Mouse (Mus musculus) embryonic facial prominence, embryonic 14.5 days (tissue): ENCODE measurements around the gene Hexim1. TPM values are rescaled to one million over a fixed set of nuclear protein-coding genes. Genes with fewer than 3 reads are reported as not detected.

Experiments
- ATAC-seq: fragments of 200-750 bp; cut with Nextera tagmentation; 2 replicates; pipeline ENCODE4 v1.8.0; 2017; ENCODE audit warnings: low read depth, moderate number of reproducible peaks, moderate TSS enrichment
- DNase-seq: peaks from one replicate; pipeline ENCODE4 v3.0.0-alpha.2; 2015; ENCODE audit warnings: low spot score
- H3K27ac ChIP-seq: fragments of 300-500 bp; sonication (generic); replicated peaks from 2 replicates; pipeline ENCODE4 v1.5.1; 2014; ENCODE audit warnings: low read depth, mild to moderate bottlenecking, low read length, moderate library complexity
- H3K27me3 ChIP-seq: fragments of 300-500 bp; sonication (generic); replicated peaks from 2 replicates; pipeline ENCODE4 v1.6.1; 2014; ENCODE audit warnings: low read length; ENCODE audit not compliant: control insufficient read depth, insufficient read depth
- H3K36me3 ChIP-seq: fragments of 300-500 bp; sonication (generic); 2 replicates; pipeline ENCODE4 v1.6.1; 2014; ENCODE audit warnings: low read length, mixed read lengths; ENCODE audit not compliant: control insufficient read depth, insufficient read depth
- H3K4me1 ChIP-seq: fragments of 300-500 bp; sonication (generic); 2 replicates; pipeline ENCODE4 v1.6.1; 2014; ENCODE audit warnings: antibody characterized with exemption, low read length; ENCODE audit not compliant: control insufficient read depth, insufficient read depth
- H3K4me2 ChIP-seq: fragments of 300-500 bp; sonication (generic); 2 replicates; pipeline ENCODE4 v1.6.1; 2014; ENCODE audit warnings: low read depth, mild to moderate bottlenecking, low read length, moderate library complexity, mixed read lengths
- H3K4me3 ChIP-seq: fragments of 300-500 bp; sonication (generic); 2 replicates; pipeline ENCODE4 v1.5.1; 2014; ENCODE audit warnings: low read depth, mild to moderate bottlenecking, low read length
- H3K9ac ChIP-seq: fragments of 300-500 bp; sonication (generic); 2 replicates; pipeline ENCODE4 v1.6.1; 2014; ENCODE audit warnings: low read depth, mild to moderate bottlenecking, low read length, moderate library complexity, mixed read lengths
- H3K9me3 ChIP-seq: fragments of 300-500 bp; sonication (generic); 2 replicates; pipeline ENCODE4 v1.6.1; 2016; ENCODE audit warnings: low read length; ENCODE audit not compliant: control insufficient read depth
- WGBS: fragments of 180-500 bp; shearing (Covaris S2); extraction: QIAGEN DNeasy Blood & Tissue Kit; methylation state at CpG from one replicate; pipeline ENCODE4 v1.1.7; 2014; 5-methylcytosine and 5-hydroxymethylcytosine counted together
- polyA plus RNA-seq: library from polyadenylated mRNA; unstranded; fragments of >200 nt; fragmentation: Nextera tagmentation; extraction: Ambion mirVana; gene quantifications from 2 replicates; pipeline ENCODE4 v1.2.1, GENCODE M21; 2014

The Hexim1 gene
- polyA plus RNA-seq, 1 experiment from 2014 or later, result 8.9 TPM

DNA sequence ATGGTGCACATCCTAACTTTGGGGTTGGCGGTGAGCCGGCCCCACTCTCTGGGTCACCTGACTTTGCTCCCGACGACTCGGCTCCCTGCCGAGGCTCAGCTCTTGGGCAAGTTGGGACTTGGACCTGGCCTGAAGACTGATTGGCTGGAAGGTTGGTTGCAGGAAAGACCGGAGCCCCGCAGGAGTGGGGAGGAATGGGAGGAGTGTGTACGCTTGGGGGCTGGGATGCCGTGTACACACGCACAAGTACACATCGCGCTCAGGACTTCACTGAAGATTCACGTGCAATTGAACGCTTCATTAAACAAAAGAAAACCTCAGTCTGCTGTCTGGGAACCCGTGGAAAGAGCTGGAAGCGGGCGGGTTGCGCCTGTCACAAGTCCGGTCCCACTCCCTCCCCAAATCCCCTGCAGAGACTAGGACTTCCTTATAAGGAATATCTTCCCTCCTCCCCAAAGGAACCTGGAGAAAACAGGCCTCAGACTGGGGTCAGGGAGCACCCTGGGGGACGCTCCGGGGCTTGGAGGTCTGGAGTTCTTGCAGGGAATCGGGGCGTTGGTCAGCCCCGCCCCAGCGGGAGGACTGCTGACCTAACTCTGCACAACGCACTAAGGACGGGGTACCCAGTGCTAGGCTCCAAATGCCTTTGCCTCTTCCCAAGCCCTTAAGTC lies 4.0 kb upstream of the Hexim1 start:
- Histone ChIP-seq H3K27ac (peak overlapping the region; percentile 35), H3K4me2 (peak overlapping the region; percentile 60), H3K4me3 (peak overlapping the region; percentile 40), H3K9ac (peak overlapping the region; percentile 60), H3K9me3 (no peaks in the 10 kb centered on the region), H3K4me1 (peaks cover 19% of the 10 kb centered on the region), H3K27me3 (no peaks in the 10 kb centered on the region), H3K36me3 (no peaks in the 10 kb centered on the region)
- under 1% methylated on average over 28 of the region's 28 CpGs for WGBS
- ATAC-seq, result peak; percentile 3; the same call in 1 of the 2 replicates
- DNase-seq, result peak; percentile 89

DNA sequence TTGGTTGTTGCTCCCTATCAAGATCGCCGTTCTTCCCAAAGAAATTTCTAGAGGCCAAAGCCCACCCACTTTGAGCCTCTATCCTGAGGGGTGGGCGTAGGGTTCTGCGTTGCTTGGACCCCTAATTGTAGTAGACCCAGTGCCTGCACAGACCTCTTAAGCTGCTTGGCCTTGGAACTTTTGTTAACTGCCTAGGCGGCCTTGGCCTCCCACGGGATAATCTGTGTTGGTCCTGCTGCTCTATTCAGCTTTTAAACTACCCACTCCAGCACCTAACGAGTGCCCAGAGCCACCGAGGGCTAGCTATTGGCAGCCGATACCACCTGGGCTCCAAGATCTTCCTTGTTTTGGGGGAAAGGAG lies 3.5 kb upstream of the Hexim1 start:
- Histone ChIP-seq H3K9ac (peak overlapping the region; percentile 60), H3K4me3 (peak overlapping the region; percentile 40), H3K27ac (peak overlapping the region; percentile 35), H3K4me2 (peak overlapping the region; percentile 60), H3K36me3 (no peaks in the 10 kb centered on the region), H3K9me3 (no peaks in the 10 kb centered on the region), H3K4me1 (peaks cover 19% of the 10 kb centered on the region), H3K27me3 (no peaks in the 10 kb centered on the region)
- ATAC-seq (no peak), DNase-seq (no peak)
- 21% methylated on average over 9 of the region's 9 CpGs for WGBS

DNA sequence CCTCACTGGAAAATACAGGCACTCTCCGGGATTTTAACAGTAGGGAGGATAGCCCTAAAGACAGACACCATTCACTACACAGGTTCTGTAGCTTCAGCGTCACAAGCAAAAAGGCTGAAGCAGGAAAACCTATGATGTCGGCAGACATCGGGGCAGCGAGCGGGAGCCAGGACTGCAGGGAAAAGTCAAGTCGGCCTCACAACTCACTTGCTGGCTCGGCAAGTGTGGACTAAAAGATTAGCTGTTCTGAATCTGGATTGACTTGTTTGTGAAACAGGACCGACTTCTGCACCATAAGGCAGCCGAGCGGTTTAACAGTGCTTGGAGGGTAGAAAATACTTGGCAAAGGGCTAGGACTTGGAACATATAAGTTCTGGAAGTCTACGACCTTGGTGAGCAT lies 3.0 kb upstream of the Hexim1 start:
- H3K9me3 ChIP-seq, result no peaks in the 10 kb centered on the region
- H3K27me3 ChIP-seq, result no peaks in the 10 kb centered on the region
- WGBS, result 37% methylated on average over 12 of the region's 12 CpGs
- H3K4me2 ChIP-seq, result peak overlapping the region; percentile 60; the same call in 1 of the 2 replicates
- ATAC-seq (no peak), DNase-seq (no peak)
- H3K27ac ChIP-seq, result peak overlapping the region; percentile 35; the same call in 1 of the 2 replicates
- peaks cover 19% of the 10 kb centered on the region for H3K4me1 ChIP-seq
- no peak overlapping the region for H3K9ac ChIP-seq
- H3K4me3 ChIP-seq, result no peak overlapping the region
- no peaks in the 10 kb centered on the region for H3K36me3 ChIP-seq

- Histone ChIP-seq H3K4me1 (peaks cover 26% of the 10 kb centered on the region), H3K4me2 (0 out of 2 replicates have a peak overlapping the region, but pooled peaks have one; percentile 3), H3K9ac (no peak overlapping the region), H3K4me3 (no peak overlapping the region), H3K27me3 (no peaks in the 10 kb centered on the region), H3K9me3 (no peaks in the 10 kb centered on the region), H3K27ac (0 out of 2 replicates have a peak overlapping the region, but pooled peaks have one; percentile 2), H3K36me3 (no peaks in the 10 kb centered on the region)
- no peak for DNase-seq
- 65% methylated on average over 4 of the region's 4 CpGs for WGBS
- ATAC-seq, result no peak
These were observed 2.3 kb upstream of the Hexim1 start for GRCm38 (mm10) chr11:103113771-103114170.

- no peaks in the 10 kb centered on the region for H3K9me3 ChIP-seq
- H3K9ac ChIP-seq, result peak overlapping the region; percentile 91
- no peaks in the 10 kb centered on the region for H3K36me3 ChIP-seq
- no peaks in the 10 kb centered on the region for H3K27me3 ChIP-seq
- DNase-seq, result no peak
- H3K27ac ChIP-seq, result peak overlapping the region; percentile 97
- H3K4me2 ChIP-seq, result peak overlapping the region; percentile 76
- peaks cover 29% of the 10 kb centered on the region for H3K4me1 ChIP-seq
- 81% methylated on average over 11 of the region's 11 CpGs for WGBS
- H3K4me3 ChIP-seq, result peak overlapping the region; percentile 73
- ATAC-seq, result no peak
These were observed 1.6 kb upstream of the Hexim1 start for GRCm38 (mm10) chr11:103114270-103114943.

GRCm38 (mm10) chr11:103115163-103116007 lies 646 bp upstream of the Hexim1 start:
- Histone ChIP-seq H3K27ac (peak overlapping the region; percentile 97), H3K4me2 (peak overlapping the region; percentile 76), H3K4me1 (peaks cover 29% of the 10 kb centered on the region), H3K36me3 (no peaks in the 10 kb centered on the region), H3K9ac (peak overlapping the region; percentile 91), H3K4me3 (peak overlapping the region; percentile 73), H3K9me3 (no peaks in the 10 kb centered on the region), H3K27me3 (no peaks in the 10 kb centered on the region)
- 2% methylated on average over 34 of the region's 34 CpGs for WGBS
- DNase-seq, result peak; percentile 96
- peak; percentile 64 for ATAC-seq

DNA sequence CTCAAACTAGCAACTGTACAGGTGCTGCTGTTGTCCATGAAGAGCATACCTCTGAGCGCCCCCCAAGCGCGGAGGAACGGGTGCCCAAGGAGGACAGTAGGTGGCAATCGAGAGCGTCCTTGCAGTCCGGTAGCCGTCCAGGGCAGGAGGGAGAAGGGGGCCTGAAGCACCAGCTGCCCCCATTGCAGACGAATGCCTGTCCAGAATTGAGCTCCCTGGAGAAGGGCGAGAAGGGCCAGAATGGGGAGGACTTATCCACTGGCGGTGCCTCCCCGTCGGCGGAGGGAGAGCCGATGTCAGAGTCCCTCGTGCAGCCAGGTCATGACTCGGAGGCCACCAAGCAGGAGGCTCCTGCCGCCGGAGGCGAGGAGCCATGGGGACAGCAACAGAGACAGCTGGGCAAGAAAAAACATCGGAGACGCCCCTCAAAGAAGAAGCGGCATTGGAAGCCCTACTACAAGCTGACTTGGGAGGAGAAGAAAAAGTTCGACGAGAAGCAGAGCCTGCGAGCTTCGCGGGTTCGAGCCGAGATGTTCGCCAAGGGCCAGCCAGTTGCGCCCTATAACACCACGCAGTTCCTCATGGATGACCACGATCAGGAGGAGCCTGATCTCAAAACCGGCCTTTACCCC lies 1.0 kb downstream of the Hexim1 start:
- Histone ChIP-seq H3K9me3 (no peaks in the 10 kb centered on the region), H3K27ac (peak overlapping the region; percentile 84), H3K9ac (peak overlapping the region; percentile 75), H3K27me3 (no peaks in the 10 kb centered on the region), H3K4me3 (peak overlapping the region; percentile 73), H3K4me2 (peak overlapping the region; percentile 84), H3K4me1 (peaks cover 22% of the 10 kb centered on the region), H3K36me3 (no peaks in the 10 kb centered on the region)
- 0 out of 2 replicates have a peak, but pooled peaks have one; percentile 10 for ATAC-seq
- DNase-seq, result peak; percentile 87
- under 1% methylated on average over 35 of the region's 35 CpGs for WGBS

GRCm38 (mm10) chr11:103117591-103118009 lies 1.6 kb downstream of the Hexim1 start:
- H3K4me1 ChIP-seq, result peaks cover 18% of the 10 kb centered on the region
- ATAC-seq (no peak), DNase-seq (peak; percentile 64)
- H3K27me3 ChIP-seq, result no peaks in the 10 kb centered on the region
- peak overlapping the region; percentile 84 for H3K4me2 ChIP-seq
- WGBS, result under 1% methylated on average over 37 of the region's 38 CpGs
- no peaks in the 10 kb centered on the region for H3K36me3 ChIP-seq
- H3K9me3 ChIP-seq, result no peaks in the 10 kb centered on the region
- H3K9ac ChIP-seq, result peak overlapping the region; percentile 75
- H3K27ac ChIP-seq, result peak overlapping the region; percentile 84
- H3K4me3 ChIP-seq, result peak overlapping the region; percentile 73
